Mouse (Mus musculus) spleen, postnatal 10 days (tissue): Measurements from ENCODE around the gene Tcerg1l.

ENCODE experiments used
- DNase-seq, 2 experiments: peaks; one replicate each; pipeline ENCODE4 v3.0.0; 2021 to 2022; ENCODE audit warnings: low spot score in 2 of 2

The Tcerg1l gene

GRCm38 (mm10) chr7:138365519-138365918, 32.0 kb downstream of the Tcerg1l start:
- DNase-seq: no peak

GRCm38 (mm10) chr7:138357475-138357874, 40.1 kb downstream of the Tcerg1l start:
- DNase-seq: no peak

GRCm38 (mm10) chr7:138356655-138357449, 40.7 kb downstream of the Tcerg1l start:
- no peak for DNase-seq

- no peak for DNase-seq
These were observed 52.1 kb downstream of the Tcerg1l start for GRCm38 (mm10) chr7:138345451-138345850.

GRCm38 (mm10) chr7:138338451-138338850, 59.1 kb downstream of the Tcerg1l start:
- DNase-seq: no peak

- no peak for DNase-seq
These were observed 59.6 kb downstream of the Tcerg1l start for GRCm38 (mm10) chr7:138337946-138338345.

GRCm38 (mm10) chr7:138332504-138333168, 64.9 kb downstream of the Tcerg1l start:
- no peak for DNase-seq

- no peak for DNase-seq
These were observed 66.3 kb downstream of the Tcerg1l start for GRCm38 (mm10) chr7:138331266-138331665.

- DNase-seq: no peak
These were observed 68.9 kb downstream of the Tcerg1l start for GRCm38 (mm10) chr7:138328637-138329036.

GRCm38 (mm10) chr7:138326760-138327159, 70.8 kb downstream of the Tcerg1l start:
- no peak for DNase-seq

- no peak for DNase-seq
These were observed 83.8 kb downstream of the Tcerg1l start for GRCm38 (mm10) chr7:138313733-138314132.

GRCm38 (mm10) chr7:138306126-138306525, 91.4 kb downstream of the Tcerg1l start:
- DNase-seq: no peak

- no peak for DNase-seq
These were observed 112.7 kb downstream of the Tcerg1l start for GRCm38 (mm10) chr7:138284790-138285189.

- DNase-seq: no peak
These were observed 122.3 kb downstream of the Tcerg1l start for GRCm38 (mm10) chr7:138275263-138275662.

GRCm38 (mm10) chr7:138271328-138271727, 126.2 kb downstream of the Tcerg1l start:
- DNase-seq: no peak

- no peak for DNase-seq
These were observed 128.1 kb downstream of the Tcerg1l start for GRCm38 (mm10) chr7:138269386-138269785.

- no peak for DNase-seq
These were observed 129.4 kb downstream of the Tcerg1l start for GRCm38 (mm10) chr7:138267976-138268646.

GRCm38 (mm10) chr7:138248612-138249011, 148.9 kb downstream of the Tcerg1l start:
- no peak for DNase-seq

GRCm38 (mm10) chr7:138248176-138248575, 149.4 kb downstream of the Tcerg1l start:
- DNase-seq: no peak

GRCm38 (mm10) chr7:138246684-138247083, 150.8 kb downstream of the Tcerg1l start:
- no peak for DNase-seq

GRCm38 (mm10) chr7:138242229-138242628, 155.3 kb downstream of the Tcerg1l start:
- DNase-seq: no peak

- no peak for DNase-seq
These were observed 159.8 kb downstream of the Tcerg1l start for GRCm38 (mm10) chr7:138237708-138238225.
